Mouse (Mus musculus) MEL (cell line): Measurements from ENCODE around the gene Snf8. TPM values are rescaled to one million over a fixed set of nuclear protein-coding genes. Genes with fewer than 3 reads are reported as not detected.
A peak's percentile ranks its signal among the peaks of the same experiment; 100 is the strongest.

Experiments
- DNase-seq: peaks from one replicate; pipeline ENCODE4 v3.0.0; 2011; ENCODE audit warnings: low read depth, low spot score
- H3K27ac ChIP-seq: 2 replicates; pipeline ENCODE4 v1.5.1; 2012; ENCODE audit warnings: low read depth, mild to moderate bottlenecking, control low read depth, low read length, moderate library complexity; ENCODE audit not compliant: control insufficient read depth
- H3K27me3 ChIP-seq, 2 experiments: fragments of 150-350 bp in 1 of 2; sonication (generic) in 1 of 2; 2 replicates each; pipeline ENCODE4 v1.6.1; 2012; ENCODE audit warnings: low read length in 2 of 2, mild to moderate bottlenecking in 2 of 2, improper control_type of control experiment in 1 of 2, moderate library complexity in 1 of 2; ENCODE audit not compliant: insufficient read depth in 2 of 2, control insufficient read depth in 1 of 2
- H3K36me3 ChIP-seq, 2 experiments: 2 replicates each; pipeline ENCODE4 v1.6.1; 2012 to 2014; ENCODE audit warnings: low read length in 2 of 2, improper control_type of control experiment in 1 of 2, inconsistent platforms in 1 of 2, mild to moderate bottlenecking in 1 of 2; ENCODE audit not compliant: insufficient read depth in 2 of 2, control insufficient read depth in 1 of 2
- H3K4me1 ChIP-seq, 2 experiments: fragments of 150-350 bp in 1 of 2; sonication (generic) in 1 of 2; 2 replicates each; pipeline ENCODE4 v1.6.1; 2012; ENCODE audit warnings: low read length in 2 of 2, improper control_type of control experiment in 1 of 2, mild to moderate bottlenecking in 1 of 2; ENCODE audit not compliant: insufficient read depth in 2 of 2, control insufficient read depth in 1 of 2
- H3K4me3 ChIP-seq, 2 experiments: fragments of 150-350 bp in 1 of 2; sonication (generic) in 1 of 2; 2 replicates each; pipeline ENCODE4 v1.5.1; 2012; ENCODE audit warnings: low read depth in 2 of 2, low read length in 2 of 2, mild to moderate bottlenecking in 2 of 2, moderate library complexity in 2 of 2, control low read depth in 1 of 2, improper control_type of control experiment in 1 of 2; ENCODE audit not compliant: control insufficient read depth in 1 of 2, insufficient read depth in 1 of 2
- H3K79me2 ChIP-seq: 2 replicates; pipeline ENCODE4 v1.6.1; 2012; ENCODE audit warnings: mild to moderate bottlenecking, low read length, moderate library complexity; ENCODE audit not compliant: control insufficient read depth, poor library complexity, insufficient read depth
- H3K9ac ChIP-seq: 2 replicates; pipeline ENCODE4 v1.6.1; 2012; ENCODE audit warnings: low read depth, mild to moderate bottlenecking, control low read depth, low read length, moderate library complexity; ENCODE audit not compliant: control insufficient read depth, poor library complexity, severe bottlenecking
- H3K9me3 ChIP-seq: fragments of 150-350 bp; sonication (generic); replicated peaks from 2 replicates; pipeline ENCODE4 v1.6.1; 2012; ENCODE audit warnings: mild to moderate bottlenecking, low read length, improper control_type of control experiment, moderate library complexity; ENCODE audit not compliant: insufficient read depth
- CHD2 ChIP-seq: IDR thresholded peaks from 2 replicates; pipeline ENCODE4 v1.6.1; 2011; ENCODE audit warnings: low read length, improper control_type of control experiment
- CTCF ChIP-seq, 3 experiments: IDR thresholded peaks in 2 of 3; conservative IDR thresholded peaks in 1 of 3; 2 replicates each; pipeline ENCODE4 v1.5.1; 2011 to 2012; ENCODE audit warnings: low read length in 3 of 3, low read depth in 2 of 3, mild to moderate bottlenecking in 2 of 3, improper control_type of control experiment in 1 of 3, inconsistent platforms in 1 of 3, mixed read lengths in 1 of 3, moderate library complexity in 1 of 3; ENCODE audit not compliant: control insufficient read depth in 1 of 3, insufficient read depth in 1 of 3, poor library complexity in 1 of 3, severe bottlenecking in 1 of 3
- E2F4 ChIP-seq: IDR thresholded peaks from 2 replicates; pipeline ENCODE4 v1.6.1; 2011; ENCODE audit warnings: low read depth, low read length, improper control_type of control experiment, borderline replicate concordance
- ELF1 ChIP-seq: IDR thresholded peaks from 2 replicates; pipeline ENCODE4 v1.6.1; 2014; ENCODE audit warnings: low read depth, mild to moderate bottlenecking, inconsistent platforms, low read length, improper control_type of control experiment, moderate library complexity
- EP300 ChIP-seq, 2 experiments: IDR thresholded peaks; 2 replicates each; pipeline ENCODE4 v1.6.1; 2011; ENCODE audit warnings: improper control_type of control experiment in 2 of 2, low read length in 2 of 2, low read depth in 1 of 2, mild to moderate bottlenecking in 1 of 2
- HCFC1 ChIP-seq: IDR thresholded peaks from 2 replicates; pipeline ENCODE4 v1.6.1; 2012; ENCODE audit warnings: low read depth, mild to moderate bottlenecking, inconsistent platforms, low read length, improper control_type of control experiment, moderate library complexity
- JUND ChIP-seq: IDR thresholded peaks from 2 replicates; pipeline ENCODE4 v1.6.1; 2011; ENCODE audit warnings: low read depth, mild to moderate bottlenecking, improper control_type of control experiment, low read length
- KAT2A ChIP-seq: conservative IDR thresholded peaks from 2 replicates; pipeline ENCODE4 v1.6.1; 2012; ENCODE audit warnings: low read depth, low read length, improper control_type of control experiment, inconsistent platforms
- MAZ ChIP-seq: IDR thresholded peaks from 2 replicates; pipeline ENCODE4 v1.6.1; 2012; ENCODE audit warnings: low read depth, mild to moderate bottlenecking, inconsistent platforms, low read length, improper control_type of control experiment
- MEF2A ChIP-seq: IDR thresholded peaks from 2 replicates; pipeline ENCODE4 v1.6.1; 2014; ENCODE audit warnings: low read depth, mild to moderate bottlenecking, inconsistent platforms, low read length, improper control_type of control experiment; ENCODE audit not compliant: poor library complexity, insufficient replicate concordance, severe bottlenecking; ENCODE audit errors: extremely low read depth
- MYB ChIP-seq: IDR thresholded peaks from 2 replicates; pipeline ENCODE4 v1.6.1; 2011; ENCODE audit warnings: mild to moderate bottlenecking, low read depth, low read length, improper control_type of control experiment
- NELFE ChIP-seq: IDR thresholded peaks from 2 replicates; pipeline ENCODE4 v1.6.1; 2011; ENCODE audit warnings: low read depth, low read length, improper control_type of control experiment
- POLR2AphosphoS5 ChIP-seq: IDR thresholded peaks from 2 replicates; pipeline ENCODE4 v1.6.1; 2012; ENCODE audit warnings: low read depth, borderline replicate concordance, mild to moderate bottlenecking, inconsistent platforms, low read length, moderate library complexity, mixed read lengths
- RAD21 ChIP-seq: IDR thresholded peaks from 2 replicates; pipeline ENCODE4 v1.6.1; 2011; ENCODE audit warnings: mild to moderate bottlenecking, low read depth, low read length, improper control_type of control experiment
- SMC3 ChIP-seq: IDR thresholded peaks from 2 replicates; pipeline ENCODE4 v1.6.1; 2011; ENCODE audit warnings: low read depth, low read length, improper control_type of control experiment
- UBTF ChIP-seq: IDR thresholded peaks from 2 replicates; pipeline ENCODE4 v1.6.1; 2012; ENCODE audit warnings: low read depth, mild to moderate bottlenecking, inconsistent platforms, low read length, improper control_type of control experiment, moderate library complexity, borderline replicate concordance; ENCODE audit not compliant: insufficient read depth
- USF1 ChIP-seq: IDR thresholded peaks from 2 replicates; pipeline ENCODE4 v1.6.1; 2014; ENCODE audit warnings: low read depth, mild to moderate bottlenecking, inconsistent platforms, low read length, improper control_type of control experiment, moderate library complexity
- USF2 ChIP-seq, 2 experiments: IDR thresholded peaks; 2 replicates each; pipeline ENCODE4 v1.6.1; 2011 to 2012; ENCODE audit warnings: improper control_type of control experiment in 2 of 2, low read length in 2 of 2, borderline replicate concordance in 1 of 2, inconsistent platforms in 1 of 2, low read depth in 1 of 2, mild to moderate bottlenecking in 1 of 2; ENCODE audit not compliant: insufficient read depth in 1 of 2
- ZC3H11A ChIP-seq: IDR thresholded peaks from 2 replicates; pipeline ENCODE4 v1.6.1; 2012; ENCODE audit warnings: low read depth, mild to moderate bottlenecking, inconsistent platforms, low read length, improper control_type of control experiment
- polyA plus RNA-seq, 2 experiments: library from polyadenylated mRNA; stranded (reverse) in 1 of 2; unstranded in 1 of 2; fragments of >175 nt in 1 of 2; fragments of >200 nt in 1 of 2; gene quantifications; 2 replicates each; pipeline versions ENCODE4 v1.2.1 to v1.2.4; 2012; ENCODE audit warnings: low replicate concordance in 2 of 2, low read depth in 1 of 2; ENCODE audit not compliant: insufficient read length in 2 of 2, insufficient read depth in 1 of 2, missing spikeins in 1 of 2
- total RNA-seq: library from RNA; depleted of rRNA; stranded (reverse); fragments of 300-350 nt; gene quantifications from 2 replicates; pipeline ENCODE4 v1.2.3, GENCODE M21; 2012; rRNA removed

The Snf8 gene
- total and polyA plus RNA-seq, 3 experiments, result 135 to 183 TPM; not detected in 1

- H3K4me1 ChIP-seq, result no peaks in the 10 kb centered on the region
- H3K9ac ChIP-seq, result no peak overlapping the region
- H3K27ac ChIP-seq, result no peak overlapping the region
- peaks cover 2 to 3% of the 10 kb centered on the region in 2 experiments for H3K27me3 ChIP-seq
- no peak for TF ChIP-seq EP300 (IDR thresholded peaks at IDR 0.05; ENCODE audit: low read depth in 1 of 2, low read length in 2 of 2)
- TF ChIP-seq ELF1, result no peak
- TF ChIP-seq KAT2A, result no peak
- TF ChIP-seq MEF2A, result no peak
- no peak for TF ChIP-seq MYB
- no peak for TF ChIP-seq NELFE
- no peak for TF ChIP-seq USF1
- TF ChIP-seq USF2 (IDR thresholded peaks at IDR 0.05; ENCODE audit: borderline replicate concordance in 1 of 2, insufficient read depth in 1 of 2, low read depth in 1 of 2, low read length in 2 of 2), result no peak
- no peak for TF ChIP-seq RAD21
- TF ChIP-seq CHD2, result no peak
- TF ChIP-seq UBTF, result no peak
- no peak for TF ChIP-seq POLR2AphosphoS5
- TF ChIP-seq HCFC1, result no peak
- TF ChIP-seq, all 39 proteins: peak for 0
- DNase-seq, result no peak
- H3K4me3 ChIP-seq, result no peak overlapping the region
- H3K79me2 ChIP-seq, result no peaks in the 10 kb centered on the region
- H3K36me3 ChIP-seq, result no peaks in the 10 kb centered on the region
- H3K9me3 ChIP-seq, result no peaks in the 10 kb centered on the region
Measured at GRCm38 (mm10) chr11:96092674-96093291, 58.1 kb downstream of the Snf8 start.

- Histone ChIP-seq H3K27me3 (peaks cover 5 to 7% of the 10 kb centered on the region in 2 experiments), H3K79me2 (no peaks in the 10 kb centered on the region), H3K9ac (no peak overlapping the region), H3K36me3 (no peaks in the 10 kb centered on the region), H3K4me1 (no peaks in the 10 kb centered on the region), H3K9me3 (no peaks in the 10 kb centered on the region), H3K4me3 (no peak overlapping the region), H3K27ac (no peak overlapping the region)
- TF ChIP-seq NELFE (no peak), RAD21 (peak; percentile 99), MAZ (0 out of 2 replicates have a peak, but pooled peaks have one; percentile 32), SMC3 (peak; percentile 84), ELF1 (no peak), JUND (no peak), ZC3H11A (peak; percentile 86), CTCF (IDR thresholded peaks at IDR 0.05 in 2 of 3, conservative IDR thresholded peaks at IDR 0.05 in 1 of 3; ENCODE audit: control insufficient read depth in 1 of 3, insufficient read depth in 1 of 3, low read depth in 2 of 3, low read length in 3 of 3, poor library complexity in 1 of 3, severe bottlenecking in 1 of 3) (peak; percentile 89 to 97 (median 94)), E2F4 (no peak), USF1 (no peak)
- DNase-seq, result peak; percentile 78
Measured at GRCm38 (mm10) chr11:96093361-96093760, 58.7 kb downstream of the Snf8 start.

Other genes starting within 250 kb of the Snf8 start
- 15.4 and 17.7 TPM in 2 replicates for gene Phospho1, start 210.4 kb upstream of the Snf8 start, total RNA-seq
- 10 to 100 TPM in 1 of 2 experiments, not detected in 1; 76.0 TPM for gene Phospho1, start 210.4 kb upstream of the Snf8 start, polyA plus RNA-seq
- gene Gngt2, start 197.7 kb upstream of the Snf8 start, total RNA-seq, result 23.5 and 24.0 TPM in 2 replicates
- 10 to 100 TPM in 1 of 2 experiments, not detected in 1; 25.9 TPM for gene Gngt2, start 197.7 kb upstream of the Snf8 start, polyA plus RNA-seq
- gene Abi3, start 192.4 kb upstream of the Snf8 start, total RNA-seq, result 3.2 and 3.3 TPM in 2 replicates
- 10 to 100 TPM in 1 of 2 experiments, not detected in 1; 15.4 TPM for gene Abi3, start 192.4 kb upstream of the Snf8 start, polyA plus RNA-seq
- gene B4galnt2, start 120.0 kb upstream of the Snf8 start, total RNA-seq, result 0.15 and 0.16 TPM in 2 replicates
- gene B4galnt2, start 120.0 kb upstream of the Snf8 start, polyA plus RNA-seq, result 1 to 10 TPM in 1 of 2 experiments, not detected in 1; 4.5 TPM
- 0.03 and 0.15 TPM in 2 replicates for gene Igf2bp1, start 28.9 kb upstream of the Snf8 start, total RNA-seq
- gene Igf2bp1, start 28.9 kb upstream of the Snf8 start, polyA plus RNA-seq, result not detected
- gene Gip, start 10.3 kb upstream of the Snf8 start, total RNA-seq, result 3.8 and 5.0 TPM in 2 replicates
- gene Gip, start 10.3 kb upstream of the Snf8 start, polyA plus RNA-seq, result 1 to 10 TPM in 1 of 2 experiments, not detected in 1; 7.0 TPM
- gene Ube2z, start 30.5 kb downstream of the Snf8 start, total RNA-seq, result 55.3 and 56.8 TPM in 2 replicates
- gene Ube2z, start 30.5 kb downstream of the Snf8 start, polyA plus RNA-seq, result 10 to 100 TPM in 1 of 2 experiments, not detected in 1; 58.5 TPM
- 1,306 and 1,519 TPM in 2 replicates for gene Atp5g1, start 40.8 kb downstream of the Snf8 start, total RNA-seq
- 1,000 to 10,000 TPM in 1 of 2 experiments, not detected in 1; 1,694 TPM for gene Atp5g1, start 40.8 kb downstream of the Snf8 start, polyA plus RNA-seq
- not detected in 2 replicates for gene Calcoco2, start 77.1 kb downstream of the Snf8 start, total RNA-seq
- gene Calcoco2, start 77.1 kb downstream of the Snf8 start, polyA plus RNA-seq, result not detected
- gene Ttll6, start 98.9 kb downstream of the Snf8 start, total RNA-seq, result not detected in 2 replicates
- under 1 TPM in 1 of 2 experiments, not detected in 1; 0.03 TPM for gene Ttll6, start 98.9 kb downstream of the Snf8 start, polyA plus RNA-seq
- gene Hoxb13, start 159.4 kb downstream of the Snf8 start, total RNA-seq, result 12.1 and 13.8 TPM in 2 replicates
- 10 to 100 TPM in 1 of 2 experiments, not detected in 1; 16.7 TPM for gene Hoxb13, start 159.4 kb downstream of the Snf8 start, polyA plus RNA-seq
- gene Hoxb9, start 236.6 kb downstream of the Snf8 start, total RNA-seq, result not detected in 2 replicates
- not detected for gene Hoxb9, start 236.6 kb downstream of the Snf8 start, polyA plus RNA-seq
- gene Hoxb8, start 247.0 kb downstream of the Snf8 start, total RNA-seq, result not detected in 2 replicates
- not detected for gene Hoxb8, start 247.0 kb downstream of the Snf8 start, polyA plus RNA-seq